Mouse (Mus musculus) embryo, embryonic 11.5 days (tissue): ENCODE results near the gene Ppm1a.
A peak's percentile ranks its signal among the peaks of the same experiment; 100 is the strongest.

Experiments used
- DNase-seq: peaks from one replicate; pipeline ENCODE4 v3.0.0-alpha.2; 2012; ENCODE audit warnings: low read depth, low spot score

Ppm1a gene

DNA sequence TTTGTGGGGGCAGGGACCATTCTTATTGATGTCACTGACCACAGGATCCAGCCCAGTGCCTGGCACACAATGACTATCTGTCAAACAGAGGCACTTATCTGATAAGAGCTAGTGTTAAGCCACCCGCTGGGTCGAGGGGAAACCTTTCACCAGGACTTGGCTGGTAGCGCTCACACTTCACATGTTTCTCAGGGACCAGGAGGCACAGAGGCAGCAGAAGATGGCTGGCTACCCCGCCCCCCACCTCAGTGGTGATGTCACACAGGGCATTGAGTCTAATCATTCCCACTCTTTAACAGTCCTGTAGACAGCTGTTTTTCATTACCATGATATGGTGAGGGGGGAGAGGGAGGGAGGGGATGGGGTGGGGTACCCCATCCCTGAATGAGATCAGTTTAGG is at the start of gene Ppm1a:
Ppm1a (plus strand) TSS at position 370 of the 400 bp plus-strand sequence.
- DNase-seq: no peak

DNA sequence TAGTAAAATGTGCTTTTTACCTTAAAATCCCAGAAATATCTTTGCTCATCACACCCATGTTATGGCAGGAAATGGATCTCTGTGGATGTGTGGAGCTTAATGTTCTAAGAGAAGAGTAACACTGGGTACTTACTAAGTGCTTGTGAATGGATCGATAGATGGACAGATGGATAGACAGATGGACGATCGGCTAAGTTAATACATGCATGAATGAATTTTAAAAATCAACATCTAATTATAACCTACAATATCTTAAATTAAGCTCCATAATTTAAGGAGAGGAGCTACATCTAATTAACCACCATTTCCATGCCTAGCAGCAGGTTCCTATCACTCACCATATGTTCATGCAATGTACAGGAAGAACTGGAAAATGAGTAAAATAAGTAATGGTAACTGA is 47.3 kb upstream of the Ppm1a start:
- DNase-seq: no peak

- no peak for DNase-seq
Observed at GRCm38 (mm10) chr12:72714896-72715295, 42.4 kb upstream of the Ppm1a start.

- DNase-seq: no peak
Observed at GRCm38 (mm10) chr12:72715846-72716245, 41.4 kb upstream of the Ppm1a start.

- no peak for DNase-seq
Observed at GRCm38 (mm10) chr12:72719046-72719445, 38.2 kb upstream of the Ppm1a start.

DNA sequence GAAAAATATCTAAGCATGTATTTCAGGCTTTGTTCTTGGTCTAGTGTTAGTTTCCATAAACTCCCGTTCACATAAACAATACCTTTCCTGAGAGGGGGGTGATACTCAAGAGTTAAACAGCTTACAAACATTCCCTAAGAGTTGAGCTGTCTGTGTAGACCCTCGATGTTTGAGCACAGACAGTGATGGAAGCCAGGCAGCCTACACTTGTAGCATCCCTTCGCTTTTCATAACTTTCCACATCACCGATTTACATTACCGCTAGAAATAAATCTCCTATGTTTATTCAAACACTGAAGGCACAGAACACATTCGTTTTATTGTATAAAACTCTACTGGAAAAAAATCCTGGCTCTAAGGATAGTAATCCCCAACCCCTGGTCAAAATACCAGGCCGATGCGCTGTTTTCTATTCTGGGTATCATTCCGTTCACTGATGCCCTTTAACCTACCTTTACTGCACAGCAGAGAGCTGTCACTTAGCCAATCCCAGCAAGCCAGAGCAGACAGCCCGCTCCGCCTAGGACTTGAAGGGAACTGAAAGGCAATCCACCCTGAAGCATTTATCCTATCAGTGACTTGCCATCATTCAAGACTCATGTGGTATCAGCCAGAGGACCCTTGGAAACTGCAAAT is 37.7 kb upstream of the Ppm1a start:
- no peak for DNase-seq

DNA sequence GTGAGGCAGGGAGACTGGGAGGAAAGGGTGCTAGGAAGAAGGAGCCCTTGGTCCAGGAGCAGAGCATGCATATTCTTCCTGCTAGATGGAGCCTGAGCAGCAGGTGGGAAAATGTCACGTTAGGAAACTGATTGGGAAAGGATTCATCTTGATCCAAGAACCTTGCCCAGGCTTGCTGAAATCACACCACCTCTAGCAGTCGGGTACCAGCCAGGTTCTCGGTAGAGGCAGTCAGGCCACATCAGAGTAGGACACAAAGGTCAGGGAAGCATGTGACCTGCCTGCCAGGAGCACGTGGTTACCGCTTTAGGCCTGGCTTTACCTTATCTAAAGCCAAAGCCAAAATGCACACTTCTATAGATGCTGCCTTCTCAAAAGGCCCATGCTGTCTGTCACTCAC is 35.5 kb upstream of the Ppm1a start:
- no peak for DNase-seq

GRCm38 (mm10) chr12:72723965-72724364 is 33.3 kb upstream of the Ppm1a start:
- DNase-seq: peak; percentile 7

GRCm38 (mm10) chr12:72727021-72727420 is 30.2 kb upstream of the Ppm1a start:
- no peak for DNase-seq

DNA sequence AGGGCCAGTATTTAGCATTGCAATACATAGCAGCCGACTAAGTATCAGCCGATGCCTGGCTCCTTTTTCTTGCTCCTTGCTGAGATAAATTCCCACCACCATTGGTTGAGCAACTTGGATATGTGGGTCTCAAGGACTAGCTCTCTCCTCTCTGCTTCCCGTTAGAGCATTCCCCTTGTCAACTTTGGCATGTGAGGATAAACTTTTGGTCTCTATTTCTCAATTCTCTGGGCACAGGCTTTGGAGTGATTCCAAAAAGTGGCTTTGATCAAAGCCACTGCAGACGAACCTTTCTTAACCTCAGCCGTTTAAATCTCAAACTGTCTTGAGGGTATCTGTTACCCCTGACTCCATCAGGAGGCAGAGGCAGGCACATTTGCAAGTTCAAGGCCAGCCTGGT is 29.6 kb upstream of the Ppm1a start:
- no peak for DNase-seq

GRCm38 (mm10) chr12:72734112-72734511 is 23.1 kb upstream of the Ppm1a start:
- no peak for DNase-seq

DNA sequence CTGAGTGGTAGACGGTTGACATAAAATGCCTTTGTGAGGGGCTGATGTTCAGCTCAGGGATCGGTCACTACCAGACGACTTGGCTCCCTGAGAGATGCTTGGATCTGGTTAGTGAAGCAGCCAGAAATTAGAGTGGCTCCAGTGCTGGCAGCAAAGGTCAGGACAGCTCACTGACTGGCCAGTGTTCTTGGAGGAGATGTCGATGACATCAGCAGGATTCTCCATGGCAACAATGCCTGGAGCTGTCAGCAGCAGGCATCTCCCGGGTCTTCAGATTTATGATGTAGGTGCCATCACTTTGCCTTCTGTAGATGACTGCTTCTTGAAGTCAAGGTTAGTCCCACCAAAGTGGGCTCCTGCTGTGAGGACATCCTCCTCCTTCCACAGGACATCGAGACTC is 16.1 kb upstream of the Ppm1a start:
- no peak for DNase-seq

DNA sequence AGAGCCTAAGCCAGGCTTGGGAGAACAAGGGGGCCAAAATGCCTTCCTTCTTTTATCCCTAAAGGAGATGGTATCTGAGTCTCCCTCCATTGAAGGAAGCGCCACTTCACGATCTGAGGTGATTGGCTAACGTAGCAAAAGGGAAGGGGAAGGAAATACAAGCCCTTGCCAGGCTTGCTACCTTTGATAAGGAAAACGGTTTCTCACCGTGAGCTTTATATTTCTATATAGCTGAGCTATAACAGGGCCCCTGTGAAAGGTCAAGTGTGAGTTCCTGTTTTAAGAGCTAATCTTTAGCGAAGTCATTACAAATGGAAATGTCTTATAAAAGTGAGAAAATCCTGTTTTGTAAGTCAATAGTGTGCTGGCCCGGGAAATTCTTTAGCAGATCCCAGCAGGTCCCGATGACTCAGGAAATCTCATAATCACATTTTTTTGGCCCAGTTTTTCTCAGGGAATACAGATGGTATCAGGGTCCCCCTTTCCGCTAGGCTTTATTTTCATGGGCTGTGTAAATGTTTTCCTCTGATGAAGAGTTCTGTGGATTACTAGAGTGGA is 12.4 kb upstream of the Ppm1a start:
- no peak for DNase-seq

GRCm38 (mm10) chr12:72745486-72745885 is 11.8 kb upstream of the Ppm1a start:
- no peak for DNase-seq

DNA sequence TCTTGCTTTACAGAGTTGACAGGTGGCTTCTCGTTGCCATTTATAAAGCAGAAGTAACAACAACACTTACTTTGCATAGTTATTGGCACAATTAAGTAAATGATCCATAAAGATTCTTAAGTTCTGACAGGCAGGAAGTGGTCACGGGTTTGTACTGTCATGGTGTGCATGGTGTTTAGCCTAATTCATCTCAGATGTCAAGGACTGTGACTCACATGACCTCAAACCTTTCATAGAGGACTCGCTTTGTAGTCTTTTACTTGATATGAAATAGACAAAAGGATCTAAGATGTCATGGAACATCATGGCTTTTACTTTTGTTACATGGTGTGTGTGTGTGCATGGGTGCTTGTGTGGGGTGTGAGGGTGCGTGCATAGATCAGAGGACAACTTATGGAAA is 8.9 kb upstream of the Ppm1a start:
- DNase-seq: no peak

GRCm38 (mm10) chr12:72748841-72749240 is 8.4 kb upstream of the Ppm1a start:
- no peak for DNase-seq

- no peak for DNase-seq
Observed at GRCm38 (mm10) chr12:72749500-72749899, 7.8 kb upstream of the Ppm1a start.

- DNase-seq: no peak
Observed at GRCm38 (mm10) chr12:72750016-72750415, 7.2 kb upstream of the Ppm1a start.

- DNase-seq: no peak
Observed at GRCm38 (mm10) chr12:72750606-72751005, 6.6 kb upstream of the Ppm1a start.

GRCm38 (mm10) chr12:72757596-72757995 is 341 bp downstream of the Ppm1a start:
- no peak for DNase-seq

GRCm38 (mm10) chr12:72759956-72760355 is 2.7 kb downstream of the Ppm1a start:
- no peak for DNase-seq

DNA sequence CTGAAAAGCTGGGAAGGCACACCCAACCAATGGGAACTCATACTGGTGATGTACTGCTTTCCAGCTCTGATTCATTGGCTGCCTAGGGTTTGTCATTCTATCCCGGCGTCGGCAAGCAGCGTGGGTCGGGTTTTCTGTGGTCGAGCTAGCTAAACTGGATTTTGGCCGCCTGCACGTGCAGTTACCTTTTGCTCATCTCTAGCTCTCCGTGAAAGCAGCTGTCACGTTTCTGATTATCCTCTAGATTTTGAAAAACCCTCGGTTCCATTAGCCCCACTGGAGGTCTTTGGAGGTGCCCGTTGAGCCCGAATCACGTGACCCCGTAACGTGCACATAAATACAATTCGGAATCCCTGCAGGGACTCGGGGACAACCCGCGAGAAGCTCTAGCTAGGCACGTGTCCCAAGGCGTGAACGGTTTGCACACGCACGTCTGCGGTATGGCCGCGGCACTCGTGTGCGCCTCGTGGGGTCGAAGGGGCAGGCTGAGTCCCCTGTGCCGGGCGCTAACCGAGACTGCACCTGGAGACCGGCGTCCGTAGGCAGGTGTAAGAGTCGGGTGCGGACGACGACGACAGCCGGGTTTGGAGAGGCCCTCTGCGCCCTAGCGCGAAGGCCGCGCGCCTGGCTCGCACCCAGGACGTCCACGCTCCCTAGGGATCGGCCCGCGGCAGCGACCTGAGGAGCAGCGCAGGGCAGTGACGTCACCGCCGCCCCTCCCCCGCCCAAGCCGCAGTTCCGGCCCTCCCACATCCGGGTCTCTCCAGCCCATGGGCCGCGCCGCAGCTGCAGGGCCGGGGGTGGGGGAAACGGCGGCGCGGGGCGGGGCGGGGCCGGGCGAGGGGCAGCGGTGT is 3.3 kb downstream of the Ppm1a start:
- DNase-seq: peak; percentile 88

GRCm38 (mm10) chr12:72761230-72761648 is 4.0 kb downstream of the Ppm1a start:
- DNase-seq: no peak
